8 mouse cellular contexts compared by ENCODE assay signal in the genomic region with DNA sequence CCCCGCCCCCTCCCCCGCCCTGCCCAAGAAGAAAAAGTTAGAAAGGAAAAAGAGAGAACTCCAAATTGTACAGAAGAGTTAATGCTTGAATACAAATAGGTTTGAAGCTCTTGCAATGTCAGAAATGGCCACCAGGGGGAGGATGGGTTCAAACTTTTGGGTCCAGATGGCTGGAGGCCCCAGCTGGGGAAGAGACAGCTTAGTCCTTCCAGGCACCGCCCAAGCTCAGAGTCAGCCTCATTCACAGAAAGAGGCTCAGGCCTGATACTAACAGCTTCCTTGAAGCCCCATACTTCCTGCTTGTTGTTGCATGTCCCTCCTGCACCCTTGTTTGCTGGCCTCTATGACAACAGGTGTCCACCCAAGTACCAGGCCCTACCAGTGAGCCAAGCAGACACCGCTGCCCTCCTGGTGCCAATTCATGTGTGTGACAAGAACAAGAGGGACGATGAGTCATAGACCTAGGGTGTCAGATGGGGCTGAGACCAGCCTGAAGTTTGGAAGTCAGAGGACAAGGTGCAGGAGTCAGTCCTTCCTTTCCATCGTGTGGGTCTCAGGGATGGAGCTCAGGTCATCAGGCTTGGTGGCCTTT. TPM values are rescaled to one million over a fixed set of nuclear protein-coding genes. Genes with fewer than 3 reads are reported as not detected.
DNase-seq lines count a peak whose midpoint lies in the region; ATAC-seq and TF ChIP-seq lines count a peak whose summit lies in the region.

No protein-coding gene starts in this region.

- DNase-seq in adrenal gland, adult 18-20 months (ENCODE audit: low spot score in 2 of 2) = peak; percentile 83 to 89
- peak; percentile 94 for DNase-seq in gastrocnemius, postnatal 10 days
- peak; percentile 98 for DNase-seq in intestine, embryonic 14.5 days (ENCODE audit: low spot score)
- peak; percentile 84 to 91 for DNase-seq in left cerebral cortex, postnatal 10 days (ENCODE audit: extremely low spot score in 1 of 2, low spot score in 2 of 2)
- peak; percentile 75 for DNase-seq in right cerebral cortex, postnatal 25 days
- DNase-seq in urinary bladder, postnatal 36 days (ENCODE audit: low spot score in 2 of 2) = peak; percentile 80 to 88

- H3K9me3 ChIP-seq in intestine, embryonic 14.5 days (ENCODE audit: control insufficient read depth, low read length) = no peaks in the 10 kb centered on the region

- WGBS in intestine, embryonic 14.5 days = 46% methylated on average over 6 of the region's 6 CpGs

- peaks cover 17% of the 10 kb centered on the region for H3K36me3 ChIP-seq in intestine, embryonic 14.5 days (ENCODE audit: control insufficient read depth, insufficient read depth, low read length)

- no peak overlapping the region for H3K4me3 ChIP-seq in cortical plate, adult 2 months (ENCODE audit: insufficient read depth, low read length)
- no peak overlapping the region for H3K4me3 ChIP-seq in intestine, embryonic 14.5 days (ENCODE audit: low read depth, low read length)

- H3K9ac ChIP-seq in intestine, embryonic 14.5 days (ENCODE audit: low read length) = no peak overlapping the region

- TF ChIP-seq CTCF in cortical plate, adult 2 months (IDR thresholded peaks at IDR 0.05; ENCODE audit: extremely low read depth, insufficient read depth, low read length) = peak; percentile 70

- H3K4me1 ChIP-seq in cortical plate, adult 2 months (ENCODE audit: control insufficient read depth, insufficient read depth, low read length) = peaks cover 6% of the 10 kb centered on the region; the same call in 1 of the 2 replicates
- peaks cover 7% of the 10 kb centered on the region for H3K4me1 ChIP-seq in intestine, embryonic 14.5 days (replicated peaks; ENCODE audit: control insufficient read depth, insufficient read depth, low read length)

- TF ChIP-seq POLR2A in cortical plate, adult 2 months (IDR thresholded peaks at IDR 0.05; ENCODE audit: extremely low read depth, insufficient read depth, low read length) = no peak

- intact Hi-C loops in left cerebral cortex, postnatal 10 days (cut with DNase I) = loop anchor here (5.0 to 10.0 kb wide), 2 partner anchors 185 to 257 kb away; a partner anchor contains a TSS

- H3K4me2 ChIP-seq in intestine, embryonic 14.5 days (ENCODE audit: low read length) = no peak overlapping the region

- no peaks in the 10 kb centered on the region for H3K27me3 ChIP-seq in intestine, embryonic 14.5 days (replicated peaks; ENCODE audit: control insufficient read depth, insufficient read depth, low read length)

- H3K27ac ChIP-seq in cortical plate, adult 2 months (ENCODE audit: insufficient read depth, low read length) = 0 out of 2 replicates have a peak overlapping the region, but pooled peaks have one; percentile 0
- no peak overlapping the region; the same call in 1 of the 2 replicates for H3K27ac ChIP-seq in intestine, embryonic 14.5 days (ENCODE audit: low read depth)

- peak; percentile 78 for ATAC-seq in intestine, embryonic 14.5 days (replicated peaks; ENCODE audit: low FRiP score, low TSS enrichment, low read depth)
- ATAC-seq in megakaryocyte progenitor cell, adult 5-6 weeks (replicated peaks; ENCODE audit: poor library complexity) = peak; percentile 90

RNA-seq across cellular contexts. Expression of a gene that starts 8.6 kb away (rescaled TPM):
- 1 to 10 TPM; 2.6 to 3.2 TPM for total RNA-seq in adrenal gland, adult 18-20 months (2021)
- 2.3 and 2.4 TPM in 2 replicates for polyA plus RNA-seq in cortical plate, adult 2 months (2012; rRNA removed)
- total RNA-seq in gastrocnemius, postnatal 10 days (2021) = 1 to 10 TPM in 1 of 2 experiments, under 1 TPM in 1; 0.63 to 1.7 TPM
- polyA plus RNA-seq in intestine, embryonic 14.5 days (2014; fragmentation: Nextera tagmentation; extraction: Ambion mirVana) = 3.5 and 4.3 TPM in 2 replicates
- total RNA-seq in left cerebral cortex, postnatal 10 days (2021) = 1 to 10 TPM in 1 of 2 experiments, under 1 TPM in 1; 0.83 to 3.5 TPM
- total RNA-seq in megakaryocyte progenitor cell, adult 5-6 weeks (2015) = 47.6 and 48.3 TPM in 2 replicates
- total RNA-seq in megakaryocyte progenitor cell, adult 5-6 weeks (2017) = 53.9 and 56.3 TPM in 2 replicates

RNA-seq across cellular contexts. Expression of a gene that starts 12.9 kb away (rescaled TPM):
- total RNA-seq in adrenal gland, adult 18-20 months (2021) = 10 to 100 TPM; 44.0 to 55.4 TPM
- polyA plus RNA-seq in cortical plate, adult 2 months (2012; rRNA removed) = 34.0 and 36.4 TPM in 2 replicates
- 10 to 100 TPM; 17.4 to 18.2 TPM for total RNA-seq in gastrocnemius, postnatal 10 days (2021)
- polyA plus RNA-seq in intestine, embryonic 14.5 days (2014; fragmentation: Nextera tagmentation; extraction: Ambion mirVana) = 38.7 and 41.8 TPM in 2 replicates
- total RNA-seq in left cerebral cortex, postnatal 10 days (2021) = 10 to 100 TPM; 34.7 to 39.6 TPM
- 14.7 and 18.4 TPM in 2 replicates for total RNA-seq in megakaryocyte progenitor cell, adult 5-6 weeks (2015)
- 12.3 and 15.7 TPM in 2 replicates for total RNA-seq in megakaryocyte progenitor cell, adult 5-6 weeks (2017)

RNA-seq across cellular contexts. Expression of a gene that starts 13.6 kb away (rescaled TPM):
- total RNA-seq in adrenal gland, adult 18-20 months (2021) = 10 to 100 TPM; 78.1 to 86.7 TPM
- 267 and 291 TPM in 2 replicates for polyA plus RNA-seq in cortical plate, adult 2 months (2012; rRNA removed)
- total RNA-seq in gastrocnemius, postnatal 10 days (2021) = 10 to 100 TPM; 78.5 to 80.4 TPM
- 56.8 and 60.1 TPM in 2 replicates for polyA plus RNA-seq in intestine, embryonic 14.5 days (2014; fragmentation: Nextera tagmentation; extraction: Ambion mirVana)
- total RNA-seq in left cerebral cortex, postnatal 10 days (2021) = 100 to 1,000 TPM; 131 to 154 TPM
- 41.4 and 47.5 TPM in 2 replicates for total RNA-seq in megakaryocyte progenitor cell, adult 5-6 weeks (2015)
- 19.2 and 21.1 TPM in 2 replicates for total RNA-seq in megakaryocyte progenitor cell, adult 5-6 weeks (2017)

RNA-seq across cellular contexts. Expression of a gene that starts 24.2 kb away (rescaled TPM):
- total RNA-seq in adrenal gland, adult 18-20 months (2021) = not detected
- polyA plus RNA-seq in cortical plate, adult 2 months (2012; rRNA removed) = 2.9 and 4.5 TPM in 2 replicates
- total RNA-seq in gastrocnemius, postnatal 10 days (2021) = not detected
- not detected in 2 replicates for polyA plus RNA-seq in intestine, embryonic 14.5 days (2014; fragmentation: Nextera tagmentation; extraction: Ambion mirVana)
- total RNA-seq in left cerebral cortex, postnatal 10 days (2021) = 1 to 10 TPM in 1 of 2 experiments, under 1 TPM in 1; 0.45 to 1.4 TPM
- not detected in 2 replicates for total RNA-seq in megakaryocyte progenitor cell, adult 5-6 weeks (2015)
- not detected in 2 replicates for total RNA-seq in megakaryocyte progenitor cell, adult 5-6 weeks (2017)

RNA-seq across cellular contexts. Expression of a gene that starts 28.2 kb away (rescaled TPM):
- total RNA-seq in adrenal gland, adult 18-20 months (2021) = 100 to 1,000 TPM; 327 to 346 TPM
- polyA plus RNA-seq in cortical plate, adult 2 months (2012; rRNA removed) = 350 and 362 TPM in 2 replicates
- total RNA-seq in gastrocnemius, postnatal 10 days (2021) = 100 to 1,000 TPM; 244 to 291 TPM
- 232 and 241 TPM in 2 replicates for polyA plus RNA-seq in intestine, embryonic 14.5 days (2014; fragmentation: Nextera tagmentation; extraction: Ambion mirVana)
- 100 to 1,000 TPM; 459 to 475 TPM for total RNA-seq in left cerebral cortex, postnatal 10 days (2021)
- 419 and 433 TPM in 2 replicates for total RNA-seq in megakaryocyte progenitor cell, adult 5-6 weeks (2015)
- 342 and 343 TPM in 2 replicates for total RNA-seq in megakaryocyte progenitor cell, adult 5-6 weeks (2017)

Comparison
In these comparisons a context has a peak if more than half of its experiments do, and no peak if none do; other contexts are left out.
1. RNA of a gene that starts 8.6 kb away (total RNA-seq): 47.6 to 56.3 TPM in megakaryocyte progenitor cell, adult 5-6 weeks; 0.83 to 3.5 TPM in left cerebral cortex, postnatal 10 days, 2.6 to 3.2 TPM in adrenal gland, adult 18-20 months and 0.63 to 1.7 TPM in gastrocnemius, postnatal 10 days; every median in the first group is over 10 times any median in the second.
2. Peak in every context shown above with its lines, with median percentiles within 50 percentile points of each other: DNase-seq.